In genomic region chr6:117129443-117129842, GRCm38 (mm10) we compare ENCODE assay signal across 23 mouse cellular contexts. TPM values are rescaled to one million over a fixed set of nuclear protein-coding genes. Genes with fewer than 3 reads are reported as not detected.
A peak's percentile ranks its signal among the peaks of the same experiment; 100 is the strongest.
DNase-seq lines count a peak whose midpoint lies in the region; ATAC-seq and TF ChIP-seq lines count a peak whose summit lies in the region.
"Had no signal": no experiment of that assay in that cellular context is flagged by ENCODE, and none has a peak within 500 bp of the region (broad histone marks: within the 10 kb centered on the region; RNA-seq: fewer than 3 reads in every experiment).

No protein-coding gene starts in this region.

- H3K9me3 ChIP-seq in kidney, embryonic 14.5 days (ENCODE audit: control insufficient read depth, low read length), result no peaks in the 10 kb centered on the region
- no peaks in the 10 kb centered on the region for H3K9me3 ChIP-seq in lung, embryonic 14.5 days (ENCODE audit: low read depth, low read length)
- no peaks in the 10 kb centered on the region for H3K9me3 ChIP-seq in lung, postnatal 0 days (ENCODE audit: low read length)
- no peaks in the 10 kb centered on the region for H3K9me3 ChIP-seq in embryonic facial prominence, embryonic 14.5 days (ENCODE audit: control insufficient read depth, low read length)
- H3K9me3 ChIP-seq: heart, embryonic 12.5 days; limb, embryonic 12.5 days; liver, embryonic 15.5 days; midbrain, embryonic 12.5 days; neural tube, embryonic 12.5 days had no signal

- no peak for TF ChIP-seq EP300 in lung, postnatal 0 days (IDR thresholded peaks at IDR 0.05)

- H3K27ac ChIP-seq in kidney, embryonic 14.5 days (ENCODE audit: low read depth, low read length), result no peak overlapping the region
- no peak overlapping the region for H3K27ac ChIP-seq in lung, embryonic 14.5 days (ENCODE audit: low read depth)
- no peak overlapping the region for H3K27ac ChIP-seq in lung, postnatal 0 days (ENCODE audit: low read length)
- no peak overlapping the region for H3K27ac ChIP-seq in embryonic facial prominence, embryonic 14.5 days (replicated peaks; ENCODE audit: low read depth, low read length)
- H3K27ac ChIP-seq: hindbrain, embryonic 14.5 days; left cerebral cortex, adult 2 months; limb, embryonic 12.5 days; liver, embryonic 15.5 days; midbrain, embryonic 12.5 days; neural tube, embryonic 12.5 days had no signal

- H3K4me3 ChIP-seq in kidney, embryonic 14.5 days (ENCODE audit: low read length), result no peak overlapping the region
- H3K4me3 ChIP-seq in lung, embryonic 14.5 days (ENCODE audit: low read depth, low read length), result no peak overlapping the region
- H3K4me3 ChIP-seq in lung, postnatal 0 days (ENCODE audit: low read depth, low read length), result no peak overlapping the region
- H3K4me3 ChIP-seq in embryonic facial prominence, embryonic 14.5 days (ENCODE audit: low read depth, low read length), result no peak overlapping the region
- H3K4me3 ChIP-seq: heart, embryonic 12.5 days; left cerebral cortex, adult 2 months; limb, embryonic 12.5 days; liver, embryonic 15.5 days; midbrain, embryonic 12.5 days; neural tube, embryonic 12.5 days had no signal

- ATAC-seq in kidney, embryonic 14.5 days (ENCODE audit: low FRiP score, low TSS enrichment), result 0 out of 2 replicates have a peak, but pooled peaks have one; percentile 28
- peak; percentile 76 for ATAC-seq in lung, embryonic 14.5 days (ENCODE audit: insufficient read depth)
- ATAC-seq in lung, postnatal 0 days, result no peak
- peak; percentile 44; the same call in 1 of the 2 replicates for ATAC-seq in embryonic facial prominence, embryonic 14.5 days (ENCODE audit: low read depth)
- ATAC-seq: activated CD4-positive, CD25-positive, alpha-beta regulatory T cell, adult 4 months had no signal

- H3K9ac ChIP-seq in kidney, embryonic 14.5 days (ENCODE audit: low read depth, low read length), result no peak overlapping the region
- no peak overlapping the region for H3K9ac ChIP-seq in lung, embryonic 14.5 days
- no peak overlapping the region for H3K9ac ChIP-seq in lung, postnatal 0 days (replicated peaks; ENCODE audit: low read depth)
- H3K9ac ChIP-seq in embryonic facial prominence, embryonic 14.5 days (ENCODE audit: low read depth, low read length), result no peak overlapping the region
- H3K9ac ChIP-seq: heart, embryonic 12.5 days; hindbrain, embryonic 14.5 days; limb, embryonic 12.5 days; liver, embryonic 15.5 days; midbrain, embryonic 12.5 days; neural tube, embryonic 12.5 days had no signal

- H3K27me3 ChIP-seq in kidney, embryonic 14.5 days (ENCODE audit: control insufficient read depth, insufficient read depth, low read length), result no peaks in the 10 kb centered on the region
- H3K27me3 ChIP-seq in lung, embryonic 14.5 days (ENCODE audit: insufficient read depth, low read length), result no peaks in the 10 kb centered on the region
- H3K27me3 ChIP-seq in lung, postnatal 0 days (replicated peaks; ENCODE audit: insufficient read depth, low read length), result no peaks in the 10 kb centered on the region
- H3K27me3 ChIP-seq in embryonic facial prominence, embryonic 14.5 days (replicated peaks; ENCODE audit: control insufficient read depth, insufficient read depth, low read length), result no peaks in the 10 kb centered on the region; the same call in 1 of the 2 replicates
- H3K27me3 ChIP-seq: liver, embryonic 15.5 days; midbrain, embryonic 12.5 days had no signal

- H3K36me3 ChIP-seq in kidney, embryonic 14.5 days (ENCODE audit: control insufficient read depth, insufficient read depth, low read length), result no peaks in the 10 kb centered on the region
- no peaks in the 10 kb centered on the region for H3K36me3 ChIP-seq in lung, embryonic 14.5 days (ENCODE audit: insufficient read depth)
- H3K36me3 ChIP-seq in lung, postnatal 0 days (ENCODE audit: insufficient read depth, low read length), result no peaks in the 10 kb centered on the region
- H3K36me3 ChIP-seq in embryonic facial prominence, embryonic 14.5 days (ENCODE audit: control insufficient read depth, insufficient read depth, low read length), result no peaks in the 10 kb centered on the region
- H3K36me3 ChIP-seq: heart, embryonic 12.5 days; limb, embryonic 12.5 days; liver, embryonic 15.5 days; midbrain, embryonic 12.5 days; neural tube, embryonic 12.5 days had no signal

- no peak overlapping the region for H3K4me2 ChIP-seq in kidney, embryonic 14.5 days (replicated peaks; ENCODE audit: low read depth, low read length)
- H3K4me2 ChIP-seq in lung, embryonic 14.5 days, result no peak overlapping the region
- no peak overlapping the region for H3K4me2 ChIP-seq in lung, postnatal 0 days (replicated peaks; ENCODE audit: low read depth, low read length)
- no peak overlapping the region for H3K4me2 ChIP-seq in embryonic facial prominence, embryonic 14.5 days (ENCODE audit: low read depth, low read length)
- H3K4me2 ChIP-seq: heart, embryonic 12.5 days; hindbrain, embryonic 14.5 days; limb, embryonic 12.5 days; liver, embryonic 15.5 days; midbrain, embryonic 12.5 days had no signal

- DNase-seq in kidney, postnatal 36 days, result no peak
- peak; percentile 93 for DNase-seq in lung, embryonic 14.5 days
- no peak for DNase-seq in lung, postnatal 0 days (ENCODE audit: low spot score)
- DNase-seq in MN1 (ENCODE audit: low spot score), result peak; percentile 46
- no peak for DNase-seq in embryonic facial prominence, embryonic 14.5 days (ENCODE audit: low spot score)
- DNase-seq in gastrocnemius, postnatal 25 days, result no peak
- DNase-seq in urinary bladder, postnatal 36 days (ENCODE audit: low spot score in 2 of 2), result no peak
- DNase-seq: adrenal gland, postnatal 14 days; cerebellum, postnatal 14 days; heart, postnatal 14 days; kidney, adult 8-10 months; layer of hippocampus, adult 9-11 months; thymus, adult 2 months had no signal

- TF ChIP-seq CTCF in lung, embryonic 14.5 days (IDR thresholded peaks at IDR 0.05; ENCODE audit: low read depth), result no peak
- no peak for TF ChIP-seq CTCF in lung, postnatal 0 days (IDR thresholded peaks at IDR 0.05)

- WGBS in kidney, embryonic 14.5 days, result 32% methylated on average over 4 of the region's 4 CpGs
- WGBS in lung, embryonic 14.5 days, result 26% methylated on average over 4 of the region's 4 CpGs
- WGBS in lung, postnatal 0 days, result 41% methylated on average over 4 of the region's 4 CpGs
- WGBS in embryonic facial prominence, embryonic 14.5 days, result 50% methylated on average over 4 of the region's 4 CpGs

- H3K4me1 ChIP-seq in kidney, embryonic 14.5 days (ENCODE audit: control insufficient read depth, insufficient read depth, low read length), result peaks cover 27% of the 10 kb centered on the region; the same call in 1 of the 2 replicates
- H3K4me1 ChIP-seq in lung, embryonic 14.5 days (ENCODE audit: insufficient read depth), result peaks cover 15% of the 10 kb centered on the region
- H3K4me1 ChIP-seq in lung, postnatal 0 days (ENCODE audit: insufficient read depth, low read depth, low read length), result no peaks in the 10 kb centered on the region
- peaks cover 28% of the 10 kb centered on the region for H3K4me1 ChIP-seq in embryonic facial prominence, embryonic 14.5 days (ENCODE audit: control insufficient read depth, insufficient read depth, low read length)
- H3K4me1 ChIP-seq: liver, embryonic 15.5 days had no signal

RNA-seq across cellular contexts. Expression of gene Cxcl12, which starts 38.9 kb away (rescaled TPM):
- 90.7 and 109 TPM in 2 replicates for polyA plus RNA-seq in kidney, embryonic 14.5 days (2014; fragmentation: Nextera tagmentation; extraction: Ambion mirVana)
- 87.4 and 91.0 TPM in 2 replicates for polyA plus RNA-seq in lung, embryonic 14.5 days (2014; fragmentation: Nextera tagmentation; extraction: Ambion mirVana)
- polyA plus RNA-seq in lung, postnatal 0 days (2015; fragmentation: Nextera tagmentation; extraction: Ambion mirVana), result 87.4 and 94.0 TPM in 2 replicates
- 190 and 226 TPM in 2 replicates for polyA plus RNA-seq in embryonic facial prominence, embryonic 14.5 days (2014; fragmentation: Nextera tagmentation; extraction: Ambion mirVana)
- total RNA-seq in gastrocnemius, postnatal 25 days (2021), result 10 to 100 TPM; 38.5 to 47.4 TPM
- total RNA-seq: granulocyte monocyte progenitor cell, adult 5-6 weeks had no signal
- polyA plus RNA-seq: activated CD4-positive, CD25-positive, alpha-beta regulatory T cell, adult 4 months had no signal

Comparison
In these comparisons a context has a peak if more than half of its experiments do, and no peak if none do; other contexts are left out.
1. DNase-seq: peak in lung, embryonic 14.5 days (single experiment) and MN1 (single experiment); none in kidney, postnatal 36 days (0 of 2), lung, postnatal 0 days (single experiment), embryonic facial prominence, embryonic 14.5 days (single experiment), gastrocnemius, postnatal 25 days (single experiment) and urinary bladder, postnatal 36 days (0 of 2).